Mouse (Mus musculus) telencephalon, adult 2 months (tissue): Measurements from ENCODE around the gene H1foo.

Experiments
- DNase-seq: peaks from one replicate; pipeline ENCODE4 v3.0.0-alpha.2; 2011; ENCODE audit warnings: low read depth, low spot score

H1foo gene

GRCm38 (mm10) chr6:115927292-115928242, 17.2 kb upstream of the H1foo start:
- DNase-seq = no peak

GRCm38 (mm10) chr6:115930018-115930417, 14.7 kb upstream of the H1foo start:
- no peak for DNase-seq

GRCm38 (mm10) chr6:115931639-115932038, 13.1 kb upstream of the H1foo start, which contains the start of gene Rho:
Rho (plus strand) TSS chr6:115931748.
- DNase-seq = no peak

GRCm38 (mm10) chr6:115932391-115932790, 12.3 kb upstream of the H1foo start:
- no peak for DNase-seq

GRCm38 (mm10) chr6:115935544-115935943, 9.2 kb upstream of the H1foo start:
- DNase-seq = no peak

GRCm38 (mm10) chr6:115938011-115938410, 6.7 kb upstream of the H1foo start:
- no peak for DNase-seq

- DNase-seq = no peak
Observed at GRCm38 (mm10) chr6:115938798-115939197, 5.9 kb upstream of the H1foo start.

- no peak for DNase-seq
Observed at GRCm38 (mm10) chr6:115940603-115941002, 4.1 kb upstream of the H1foo start.

- no peak for DNase-seq
Observed at GRCm38 (mm10) chr6:115941128-115941527, 3.6 kb upstream of the H1foo start.

GRCm38 (mm10) chr6:115943498-115944427, 975 bp upstream of the H1foo start:
- no peak for DNase-seq

GRCm38 (mm10) chr6:115945633-115946032, 895 bp downstream of the H1foo start:
- DNase-seq = no peak

- no peak for DNase-seq
Observed at GRCm38 (mm10) chr6:115946389-115946788, 1.7 kb downstream of the H1foo start.

GRCm38 (mm10) chr6:115954506-115955074, 9.9 kb downstream of the H1foo start:
- DNase-seq = no peak

GRCm38 (mm10) chr6:115955169-115955568, 10.4 kb downstream of the H1foo start:
- no peak for DNase-seq

- no peak for DNase-seq
Observed at GRCm38 (mm10) chr6:115955664-115956063, 10.9 kb downstream of the H1foo start.

- no peak for DNase-seq
Observed at GRCm38 (mm10) chr6:115956418-115956921, 11.7 kb downstream of the H1foo start.

- peak; percentile 26 for DNase-seq
Observed at GRCm38 (mm10) chr6:115956922-115957601, 12.3 kb downstream of the H1foo start.

GRCm38 (mm10) chr6:115957681-115958080, 12.9 kb downstream of the H1foo start:
- DNase-seq = no peak

GRCm38 (mm10) chr6:115958445-115958844, 13.7 kb downstream of the H1foo start:
- DNase-seq = no peak

GRCm38 (mm10) chr6:115959151-115959691, 14.5 kb downstream of the H1foo start:
- no peak for DNase-seq

GRCm38 (mm10) chr6:115960322-115960721, 15.6 kb downstream of the H1foo start:
- no peak for DNase-seq
